Comparison of ENCODE assay signal across 13 mouse cellular contexts in the genomic region with DNA sequence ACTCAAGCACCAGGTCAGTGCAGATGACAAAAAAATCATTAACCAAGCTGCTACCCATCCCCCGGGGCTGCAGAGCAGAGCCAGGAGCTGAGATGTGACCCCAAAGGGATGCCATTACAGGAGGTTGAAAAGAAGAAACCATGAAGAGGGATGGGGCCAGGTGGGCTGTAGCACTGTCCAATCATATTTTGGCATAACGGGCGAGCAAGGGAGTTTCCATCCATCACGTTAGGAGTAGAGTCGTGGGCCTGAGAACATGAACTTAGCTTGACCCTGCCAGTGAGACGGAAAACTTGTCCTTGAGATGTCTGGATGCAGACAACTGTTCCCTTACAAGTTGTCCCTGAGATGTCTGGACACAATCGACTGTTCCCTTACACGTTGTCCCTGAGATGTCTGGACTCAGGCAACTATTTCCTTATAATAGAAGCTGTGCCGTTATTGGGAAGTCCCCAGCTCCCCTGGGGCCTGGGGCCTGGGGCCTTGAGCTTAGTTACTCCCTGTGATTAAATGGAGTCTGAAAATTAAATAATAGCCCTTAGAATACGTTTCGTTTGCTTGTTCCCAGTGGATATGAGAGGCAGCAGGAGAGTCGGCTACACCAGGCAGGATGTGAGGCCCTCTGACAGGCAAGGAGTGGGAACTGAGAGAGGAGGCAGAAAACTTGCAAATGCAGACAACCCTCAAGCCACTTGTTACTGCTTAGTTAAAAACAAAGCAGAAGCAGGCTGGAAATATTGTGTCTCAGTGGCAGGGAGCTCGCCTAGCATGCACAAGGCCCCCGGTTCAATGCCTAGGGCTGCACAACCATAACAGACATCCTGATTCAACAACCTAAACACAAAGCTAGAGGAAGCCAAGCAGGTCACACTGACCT. TPM values are rescaled to one million over a fixed set of nuclear protein-coding genes. Genes with fewer than 3 reads are reported as not detected.
DNase-seq lines count a peak whose midpoint lies in the region; ATAC-seq and TF ChIP-seq lines count a peak whose summit lies in the region.
"Had no signal": no experiment of that assay in that cellular context is flagged by ENCODE, and none has a peak within 500 bp of the region (broad histone marks: within the 10 kb centered on the region; RNA-seq: fewer than 3 reads in every experiment).

No protein-coding gene starts in this region.

- peaks cover 14% of the 10 kb centered on the region for H3K27me3 ChIP-seq in megakaryocyte, embryonic 14.5 days (replicated peaks)
- H3K27me3 ChIP-seq in heart, embryonic 11.5 days (ENCODE audit: control insufficient read depth, insufficient read depth, low read length), result no peaks in the 10 kb centered on the region
- 0 out of 2 replicates have a peak, but pooled peaks cover 3% of the 10 kb centered on the region for H3K27me3 ChIP-seq in liver, postnatal 0 days (ENCODE audit: insufficient read depth, low read length)
- no peaks in the 10 kb centered on the region for H3K27me3 ChIP-seq in forebrain, embryonic 13.5 days
- H3K27me3 ChIP-seq in hindbrain, postnatal 0 days (ENCODE audit: insufficient read depth, low read length), result no peaks in the 10 kb centered on the region
- H3K27me3 ChIP-seq: embryonic facial prominence, embryonic 15.5 days had no signal

- no peaks in the 10 kb centered on the region for H3K36me3 ChIP-seq in megakaryocyte, embryonic 14.5 days (replicated peaks; ENCODE audit: low read length)
- H3K36me3 ChIP-seq in heart, embryonic 11.5 days (ENCODE audit: control insufficient read depth, insufficient read depth, low read length), result no peaks in the 10 kb centered on the region
- no peaks in the 10 kb centered on the region for H3K36me3 ChIP-seq in liver, postnatal 0 days (replicated peaks; ENCODE audit: insufficient read depth, low read length)
- H3K36me3 ChIP-seq in forebrain, embryonic 13.5 days (ENCODE audit: poor library complexity, severe bottlenecking), result no peaks in the 10 kb centered on the region
- H3K36me3 ChIP-seq in hindbrain, postnatal 0 days (ENCODE audit: insufficient read depth, low read length), result no peaks in the 10 kb centered on the region
- H3K36me3 ChIP-seq: embryonic facial prominence, embryonic 15.5 days had no signal

- TF ChIP-seq EP300 in liver, postnatal 0 days (IDR thresholded peaks at IDR 0.05; ENCODE audit: low read depth), result no peak

- no peak overlapping the region for H3K4me3 ChIP-seq in gastrocnemius, adult 2 months
- peak overlapping the region; percentile 31 for H3K4me3 ChIP-seq in megakaryocyte, embryonic 14.5 days (replicated peaks)
- no peak overlapping the region for H3K4me3 ChIP-seq in heart, embryonic 11.5 days (ENCODE audit: low read depth, low read length)
- no peak overlapping the region for H3K4me3 ChIP-seq in liver, postnatal 0 days (ENCODE audit: low read depth, low read length)
- no peak overlapping the region for H3K4me3 ChIP-seq in forebrain, embryonic 13.5 days
- no peak overlapping the region for H3K4me3 ChIP-seq in hindbrain, postnatal 0 days (ENCODE audit: low read length)
- H3K4me3 ChIP-seq: embryonic facial prominence, embryonic 15.5 days had no signal

- no peak overlapping the region for H3K4me2 ChIP-seq in heart, embryonic 11.5 days
- H3K4me2 ChIP-seq in liver, postnatal 0 days (ENCODE audit: low read depth, low read length), result no peak overlapping the region
- H3K4me2 ChIP-seq in forebrain, embryonic 13.5 days, result no peak overlapping the region
- H3K4me2 ChIP-seq in hindbrain, postnatal 0 days (ENCODE audit: low read depth, low read length), result no peak overlapping the region
- H3K4me2 ChIP-seq: embryonic facial prominence, embryonic 15.5 days had no signal

- no peak for DNase-seq in gastrocnemius, adult 2 months
- DNase-seq in gastrocnemius, postnatal 36 days, result no peak
- DNase-seq in liver, postnatal 0 days, result no peak
- DNase-seq in hindbrain, postnatal 0 days (ENCODE audit: low spot score), result no peak
- DNase-seq: cerebellum, adult 8-10 months; thymus, adult 2 months had no signal

- TF ChIP-seq CTCF in gastrocnemius, adult 2 months (IDR thresholded peaks at IDR 0.05), result no peak
- no peak for TF ChIP-seq CTCF in liver, postnatal 0 days (IDR thresholded peaks at IDR 0.05; ENCODE audit: low read depth)
- TF ChIP-seq CTCF in hindbrain, postnatal 0 days (IDR thresholded peaks at IDR 0.05; ENCODE audit: low read depth), result no peak

- intact Hi-C loops in gastrocnemius, adult 2 months (cut with DNase I), result loop anchor here (5.0 kb wide), 1 partner anchor 97 kb away; a partner anchor contains a TSS
- intact Hi-C loops in gastrocnemius, postnatal 36 days (cut with DNase I), result loop anchor here (5.0 kb wide), 1 partner anchor 97 kb away; a partner anchor contains a TSS

- no peak for ATAC-seq in megakaryocyte, adult 5-6 weeks (ENCODE audit: poor library complexity, severe bottlenecking)
- no peak for ATAC-seq in heart, embryonic 11.5 days (replicated peaks; ENCODE audit: insufficient number of reproducible peaks, low FRiP score, low TSS enrichment)
- ATAC-seq in liver, postnatal 0 days, result no peak
- no peak for ATAC-seq in forebrain, embryonic 13.5 days
- ATAC-seq in hindbrain, postnatal 0 days, result no peak

- peaks cover 88% of the 10 kb centered on the region for H3K4me1 ChIP-seq in megakaryocyte, embryonic 14.5 days
- H3K4me1 ChIP-seq in heart, embryonic 11.5 days (ENCODE audit: control insufficient read depth, insufficient read depth, low read length), result peaks cover 29% of the 10 kb centered on the region
- peaks cover 18% of the 10 kb centered on the region for H3K4me1 ChIP-seq in liver, postnatal 0 days (ENCODE audit: insufficient read depth)
- H3K4me1 ChIP-seq in forebrain, embryonic 13.5 days, result peaks cover 12% of the 10 kb centered on the region
- peaks cover 3% of the 10 kb centered on the region; the same call in 1 of the 2 replicates for H3K4me1 ChIP-seq in hindbrain, postnatal 0 days (ENCODE audit: insufficient read depth, low read length)

- peak overlapping the region; percentile 78 for H3K27ac ChIP-seq in gastrocnemius, adult 2 months
- peak overlapping the region; percentile 82 for H3K27ac ChIP-seq in heart, embryonic 11.5 days (ENCODE audit: low read depth, low read length)
- H3K27ac ChIP-seq in liver, postnatal 0 days (ENCODE audit: low read depth), result peak overlapping the region; percentile 80
- H3K27ac ChIP-seq in forebrain, embryonic 13.5 days, result no peak overlapping the region
- no peak overlapping the region for H3K27ac ChIP-seq in hindbrain, postnatal 0 days
- H3K27ac ChIP-seq: embryonic facial prominence, embryonic 15.5 days had no signal

- WGBS in heart, embryonic 11.5 days (ENCODE audit: insufficient replicate concordance), result 45% methylated on average over 14 of the region's 14 CpGs
- 48% methylated on average over 14 of the region's 14 CpGs for WGBS in liver, postnatal 0 days (ENCODE audit: insufficient replicate concordance)
- 67% methylated on average over 14 of the region's 14 CpGs for WGBS in forebrain, embryonic 13.5 days
- WGBS in hindbrain, postnatal 0 days, result 66% methylated on average over 14 of the region's 14 CpGs

- H3K9ac ChIP-seq in heart, embryonic 11.5 days (ENCODE audit: low read depth, low read length), result no peak overlapping the region
- H3K9ac ChIP-seq in liver, postnatal 0 days (replicated peaks), result 0 out of 2 replicates have a peak overlapping the region, but pooled peaks have one; percentile 26
- H3K9ac ChIP-seq in forebrain, embryonic 13.5 days, result no peak overlapping the region
- no peak overlapping the region for H3K9ac ChIP-seq in hindbrain, postnatal 0 days (replicated peaks; ENCODE audit: low read length)
- H3K9ac ChIP-seq: embryonic facial prominence, embryonic 15.5 days had no signal

- H3K9me3 ChIP-seq in megakaryocyte, embryonic 14.5 days, result peaks cover 10% of the 10 kb centered on the region
- no peaks in the 10 kb centered on the region for H3K9me3 ChIP-seq in heart, embryonic 11.5 days (replicated peaks; ENCODE audit: control insufficient read depth, low read length)
- no peaks in the 10 kb centered on the region for H3K9me3 ChIP-seq in liver, postnatal 0 days (ENCODE audit: low read length)
- no peaks in the 10 kb centered on the region for H3K9me3 ChIP-seq in forebrain, embryonic 13.5 days (replicated peaks)
- no peaks in the 10 kb centered on the region for H3K9me3 ChIP-seq in hindbrain, postnatal 0 days (ENCODE audit: low read length)
- H3K9me3 ChIP-seq: embryonic facial prominence, embryonic 15.5 days had no signal

RNA-seq across cellular contexts. Expression of a gene that starts 26.1 kb away (rescaled TPM):
- under 1 TPM; 0.20 to 0.36 TPM for total RNA-seq in gastrocnemius, adult 2 months (2021)
- under 1 TPM; 0.23 to 0.44 TPM for total RNA-seq in gastrocnemius, postnatal 36 days (2021)
- polyA plus RNA-seq in megakaryocyte, embryonic 14.5 days (2012; ENCODE audit: insufficient read depth, low replicate concordance), result 2.1 TPM in 1 of 2 replicates, not detected in the other
- total RNA-seq in megakaryocyte, adult 5-6 weeks (2015), result not detected in 2 replicates
- not detected in 2 replicates for total RNA-seq in megakaryocyte, adult 5-6 weeks (2017)
- 1.3 and 2.2 TPM in 2 replicates for polyA plus RNA-seq in heart, embryonic 11.5 days (2014; fragmentation: Nextera tagmentation; extraction: Ambion mirVana)
- 0.36 and 0.45 TPM in 2 replicates for polyA plus RNA-seq in liver, postnatal 0 days (2015; fragmentation: Nextera tagmentation; extraction: Ambion mirVana)
- polyA plus RNA-seq in forebrain, embryonic 13.5 days (2015; fragmentation: Nextera tagmentation; extraction: Ambion mirVana), result 0.23 and 0.25 TPM in 2 replicates
- not detected in 2 replicates for total RNA-seq in hindbrain, postnatal 0 days (2014; rRNA removed)
- 0.15 and 0.30 TPM in 2 replicates for polyA plus RNA-seq in hindbrain, postnatal 0 days (2015; fragmentation: Nextera tagmentation; extraction: Ambion mirVana)
- total RNA-seq: gastrocnemius, adult 8-10 months had no signal

RNA-seq across cellular contexts. Expression of a gene that starts 35.1 kb away (rescaled TPM):
- 10 to 100 TPM; 23.7 to 32.4 TPM for total RNA-seq in gastrocnemius, adult 2 months (2021)
- 10 to 100 TPM; 30.6 to 32.6 TPM for total RNA-seq in gastrocnemius, postnatal 36 days (2021)
- polyA plus RNA-seq in megakaryocyte, embryonic 14.5 days (2012; ENCODE audit: insufficient read depth, low replicate concordance), result 36.9 and 65.9 TPM in 2 replicates
- 8.2 and 12.1 TPM in 2 replicates for total RNA-seq in megakaryocyte, adult 5-6 weeks (2015)
- 53.3 and 58.0 TPM in 2 replicates for total RNA-seq in megakaryocyte, adult 5-6 weeks (2017)
- 49.4 and 50.1 TPM in 2 replicates for polyA plus RNA-seq in heart, embryonic 11.5 days (2014; fragmentation: Nextera tagmentation; extraction: Ambion mirVana)
- polyA plus RNA-seq in liver, postnatal 0 days (2015; fragmentation: Nextera tagmentation; extraction: Ambion mirVana), result 33.8 and 34.4 TPM in 2 replicates
- polyA plus RNA-seq in forebrain, embryonic 13.5 days (2015; fragmentation: Nextera tagmentation; extraction: Ambion mirVana), result 81.6 and 85.1 TPM in 2 replicates
- 44.1 and 52.3 TPM in 2 replicates for total RNA-seq in hindbrain, postnatal 0 days (2014; rRNA removed)
- 69.1 and 75.3 TPM in 2 replicates for polyA plus RNA-seq in hindbrain, postnatal 0 days (2015; fragmentation: Nextera tagmentation; extraction: Ambion mirVana)

RNA-seq across cellular contexts. Expression of a gene that starts 50.8 kb away (rescaled TPM):
- total RNA-seq in gastrocnemius, adult 2 months (2021), result 1 to 10 TPM; 1.6 to 2.5 TPM
- 1 to 10 TPM; 1.9 to 2.5 TPM for total RNA-seq in gastrocnemius, postnatal 36 days (2021)
- polyA plus RNA-seq in megakaryocyte, embryonic 14.5 days (2012; ENCODE audit: insufficient read depth, low replicate concordance), result 0.63 TPM in 1 of 2 replicates, not detected in the other
- total RNA-seq in megakaryocyte, adult 5-6 weeks (2015), result 44.3 and 45.8 TPM in 2 replicates
- 31.7 and 37.8 TPM in 2 replicates for total RNA-seq in megakaryocyte, adult 5-6 weeks (2017)
- polyA plus RNA-seq in heart, embryonic 11.5 days (2014; fragmentation: Nextera tagmentation; extraction: Ambion mirVana), result 2.5 and 2.8 TPM in 2 replicates
- polyA plus RNA-seq in liver, postnatal 0 days (2015; fragmentation: Nextera tagmentation; extraction: Ambion mirVana), result 0.31 and 0.38 TPM in 2 replicates
- polyA plus RNA-seq in forebrain, embryonic 13.5 days (2015; fragmentation: Nextera tagmentation; extraction: Ambion mirVana), result 0.05 TPM in 2 replicates
- total RNA-seq in hindbrain, postnatal 0 days (2014; rRNA removed), result 0.43 and 1.2 TPM in 2 replicates
- 0.30 and 0.33 TPM in 2 replicates for polyA plus RNA-seq in hindbrain, postnatal 0 days (2015; fragmentation: Nextera tagmentation; extraction: Ambion mirVana)
- polyA plus RNA-seq: limb, embryonic 11.5 days had no signal

Comparison
In these comparisons a context has a peak if more than half of its experiments do, and no peak if none do; other contexts are left out.
1. H3K27ac ChIP-seq: peak in gastrocnemius, adult 2 months (single experiment), heart, embryonic 11.5 days (single experiment) and liver, postnatal 0 days (single experiment); none in forebrain, embryonic 13.5 days (single experiment) and hindbrain, postnatal 0 days (single experiment).